ENCODE assay signal across 9 mouse cellular contexts in the genomic region with DNA sequence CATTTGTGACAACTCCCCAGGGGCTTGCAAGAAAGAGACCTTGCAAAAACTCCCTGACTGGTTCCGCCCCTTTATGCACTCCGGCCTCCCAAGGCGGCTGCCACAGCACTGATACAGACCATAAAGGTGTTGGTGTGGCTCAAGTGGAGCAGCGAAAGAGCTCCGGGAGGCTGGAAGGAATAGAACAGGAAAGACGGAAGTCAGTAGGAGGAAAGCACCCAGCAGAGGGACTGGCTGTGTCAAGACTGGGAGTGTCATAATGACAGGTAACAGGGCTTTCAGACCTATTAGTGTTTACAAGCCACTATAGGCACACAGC. TPM values are rescaled to one million over a fixed set of nuclear protein-coding genes. Genes with fewer than 3 reads are reported as not detected.
DNase-seq lines count a peak whose midpoint lies in the region; ATAC-seq and TF ChIP-seq lines count a peak whose summit lies in the region.
"Had no signal": no experiment of that assay in that cellular context is flagged by ENCODE, and none has a peak within 500 bp of the region (broad histone marks: within the 10 kb centered on the region; RNA-seq: fewer than 3 reads in every experiment).

No protein-coding gene starts in this region.

- peak overlapping the region; percentile 74 for H3K4me3 ChIP-seq in lung, adult 2 months (replicated peaks; ENCODE audit: extremely low read depth, low read depth, low read length)
- peak overlapping the region; percentile 47 for H3K4me3 ChIP-seq in embryonic fibroblast, embryonic 13.5 days (ENCODE audit: insufficient read depth, low read length)
- H3K4me3 ChIP-seq in limb, embryonic 12.5 days (replicated peaks) = peak overlapping the region; percentile 53
- H3K4me3 ChIP-seq in neural tube, embryonic 14.5 days (ENCODE audit: low read depth, low read length) = peak overlapping the region; percentile 40; the same call in 1 of the 2 replicates

- H3K4me1 ChIP-seq in lung, adult 2 months (ENCODE audit: control insufficient read depth, insufficient read depth, low read length) = peaks cover 2% of the 10 kb centered on the region; the same call in 1 of the 2 replicates
- peaks cover 5% of the 10 kb centered on the region; the same call in 1 of the 2 replicates for H3K4me1 ChIP-seq in embryonic fibroblast, embryonic 13.5 days (ENCODE audit: control insufficient read depth, insufficient read depth, low read length)
- peaks cover 15% of the 10 kb centered on the region for H3K4me1 ChIP-seq in limb, embryonic 12.5 days (replicated peaks)
- H3K4me1 ChIP-seq in neural tube, embryonic 14.5 days (ENCODE audit: control insufficient read depth, insufficient read depth, low read length) = peaks cover 12% of the 10 kb centered on the region; the same call in 1 of the 2 replicates

- H3K4me2 ChIP-seq in limb, embryonic 12.5 days = peak overlapping the region; percentile 88
- peak overlapping the region; percentile 71 for H3K4me2 ChIP-seq in neural tube, embryonic 14.5 days (ENCODE audit: low read depth, low read length)

- 4% methylated on average over 6 of the region's 6 CpGs for WGBS in lung, adult 2 months
- WGBS in limb, embryonic 12.5 days = 4% methylated on average over 6 of the region's 6 CpGs
- 7% methylated on average over 6 of the region's 6 CpGs for WGBS in neural tube, embryonic 14.5 days

- TF ChIP-seq CTCF in lung, adult 2 months (IDR thresholded peaks at IDR 0.05; ENCODE audit: insufficient read depth, low read length) = no peak
- TF ChIP-seq CTCF in embryonic fibroblast, embryonic 13.5 days (IDR thresholded peaks at IDR 0.05; ENCODE audit: borderline replicate concordance, insufficient read depth, low read length) = no peak

- DNase-seq in lung, adult 2 months = no peak
- no peak for DNase-seq in lung, postnatal 14 days
- DNase-seq in embryo, embryonic 9.5 days (ENCODE audit: extremely low spot score) = no peak
- DNase-seq in right cerebral cortex, postnatal 4 days = no peak
- DNase-seq in adrenal gland, postnatal 4 days (ENCODE audit: low spot score in 2 of 2) = no peak

- H3K36me3 ChIP-seq in limb, embryonic 12.5 days = peaks cover 3% of the 10 kb centered on the region; the same call in 1 of the 2 replicates
- peaks cover 9% of the 10 kb centered on the region; the same call in 1 of the 2 replicates for H3K36me3 ChIP-seq in neural tube, embryonic 14.5 days (ENCODE audit: control insufficient read depth, insufficient read depth, low read length)

- H3K27me3 ChIP-seq in limb, embryonic 12.5 days = peaks cover 55% of the 10 kb centered on the region
- peaks cover 30% of the 10 kb centered on the region for H3K27me3 ChIP-seq in neural tube, embryonic 14.5 days (ENCODE audit: control insufficient read depth, insufficient read depth, low read length)

- H3K27ac ChIP-seq in embryonic fibroblast, embryonic 13.5 days (ENCODE audit: insufficient read depth, low read length) = no peak overlapping the region
- no peak overlapping the region for H3K27ac ChIP-seq in limb, embryonic 12.5 days
- H3K27ac ChIP-seq in neural tube, embryonic 14.5 days (ENCODE audit: low read depth, low read length) = no peak overlapping the region

- no peaks in the 10 kb centered on the region for H3K9me3 ChIP-seq in limb, embryonic 12.5 days
- no peaks in the 10 kb centered on the region for H3K9me3 ChIP-seq in neural tube, embryonic 14.5 days (ENCODE audit: control insufficient read depth, low read length)

- ATAC-seq in limb, embryonic 12.5 days (ENCODE audit: insufficient number of reproducible peaks, insufficient read depth, low FRiP score, low TSS enrichment, low read depth) = no peak
- ATAC-seq in neural tube, embryonic 14.5 days (ENCODE audit: low read depth) = no peak

- TF ChIP-seq POLR2A in lung, adult 2 months (IDR thresholded peaks at IDR 0.05; ENCODE audit: borderline replicate concordance, extremely low read depth, low read depth, low read length) = no peak
- TF ChIP-seq POLR2A in embryonic fibroblast, embryonic 13.5 days (IDR thresholded peaks at IDR 0.05; ENCODE audit: low read depth, low read length) = no peak

- H3K9ac ChIP-seq in limb, embryonic 12.5 days (replicated peaks) = peak overlapping the region; percentile 45; the same call in 1 of the 2 replicates
- H3K9ac ChIP-seq in neural tube, embryonic 14.5 days (replicated peaks; ENCODE audit: low read depth, low read length) = no peak overlapping the region

RNA-seq across cellular contexts. Expression of a gene that starts 0.4 kb away (rescaled TPM):
- polyA plus RNA-seq in lung, adult 2 months (2012; rRNA removed) = 0.27 and 0.55 TPM in 2 replicates
- 0.70 TPM in 1 of 2 replicates, not detected in the other for polyA plus RNA-seq in embryonic fibroblast, embryonic 13.5 days (2011; ENCODE audit: insufficient read length, low read depth, missing spikeins)
- 0.51 and 0.81 TPM in 2 replicates for polyA plus RNA-seq in limb, embryonic 12.5 days (2016; fragmentation: Nextera tagmentation; extraction: Ambion mirVana)
- 0.35 and 0.37 TPM in 2 replicates for polyA plus RNA-seq in neural tube, embryonic 14.5 days (2014; fragmentation: Nextera tagmentation; extraction: Ambion mirVana)
- total RNA-seq in adrenal gland, postnatal 4 days (2021) = not detected
- total RNA-seq: adrenal gland, adult 18-20 months had no signal

RNA-seq across cellular contexts. Expression of a gene that starts 20.0 kb away (rescaled TPM):
- polyA plus RNA-seq in lung, adult 2 months (2012; rRNA removed) = not detected in 2 replicates
- polyA plus RNA-seq in embryonic fibroblast, embryonic 13.5 days (2011; ENCODE audit: insufficient read length, low read depth, missing spikeins) = not detected in 2 replicates
- polyA plus RNA-seq in limb, embryonic 12.5 days (2016; fragmentation: Nextera tagmentation; extraction: Ambion mirVana) = not detected in 2 replicates
- not detected in 2 replicates for polyA plus RNA-seq in neural tube, embryonic 14.5 days (2014; fragmentation: Nextera tagmentation; extraction: Ambion mirVana)
- total RNA-seq in adrenal gland, postnatal 4 days (2021) = not detected
- total RNA-seq: adrenal gland, adult 18-20 months had no signal
